Mouse (Mus musculus) CD4-positive helper T cell, adult 2 months (primary cell): ENCODE measurements around the gene Kif2a.
A peak's percentile ranks its signal among the peaks of the same experiment; 100 is the strongest.
"Not testable (repeated sequence)": the region's sequence is repeated elsewhere in the genome, so short reads cannot be mapped to it uniquely, and the experiment has no call there.

Source experiments
- DNase-seq: peaks from one replicate; pipeline ENCODE4 v3.0.0-alpha.2; 2012; ENCODE audit warnings: low read depth, missing footprints, low spot score

Gene Kif2a

DNA sequence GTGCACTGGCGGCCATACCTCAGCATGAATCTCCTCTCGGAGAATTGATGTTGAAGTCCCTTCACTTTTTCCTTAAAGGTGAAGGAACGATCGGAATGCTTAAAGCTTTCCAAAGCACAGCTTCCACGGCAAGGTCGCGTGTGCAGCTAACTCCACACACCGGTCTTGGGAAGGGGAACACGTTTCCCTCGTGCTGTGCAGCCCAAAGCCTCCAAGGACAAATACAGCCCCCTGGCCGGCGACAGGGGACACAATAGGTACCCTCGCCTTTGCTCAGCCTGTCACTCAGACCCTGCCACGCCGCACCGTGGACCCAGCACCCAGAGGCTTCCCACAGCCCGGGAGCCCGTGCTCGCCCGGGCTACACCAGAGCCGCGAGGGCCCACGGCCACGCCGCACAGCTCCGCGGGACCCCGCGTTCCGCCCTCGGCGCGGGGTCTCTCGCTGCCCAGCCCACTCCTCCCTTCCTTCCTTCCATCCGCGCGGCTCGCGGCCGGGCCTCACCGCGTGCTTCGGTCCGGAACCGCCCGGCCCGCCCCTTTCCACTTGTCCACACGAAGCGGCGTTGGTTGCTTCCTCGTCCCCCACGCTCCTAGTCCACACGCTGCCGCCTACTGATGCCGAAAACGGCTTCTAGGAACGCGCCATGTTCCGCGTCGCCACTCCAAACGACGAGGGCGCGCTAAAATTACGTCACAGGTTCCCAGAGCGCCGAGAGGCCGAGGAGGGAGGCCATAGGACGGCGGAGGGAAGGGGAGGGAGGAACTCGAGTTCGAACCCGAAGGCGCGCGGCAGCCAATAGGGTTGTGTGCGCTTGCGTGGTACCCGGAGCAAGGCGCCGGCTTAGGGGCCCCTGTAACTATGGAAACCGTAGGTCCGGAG lies 85.4 kb downstream of the Kif2a start, which contains the start of gene Ipo11:
Ipo11 (minus strand) TSS at position 703 of the 882 bp plus-strand sequence.
- DNase-seq: peak; percentile 95

DNA sequence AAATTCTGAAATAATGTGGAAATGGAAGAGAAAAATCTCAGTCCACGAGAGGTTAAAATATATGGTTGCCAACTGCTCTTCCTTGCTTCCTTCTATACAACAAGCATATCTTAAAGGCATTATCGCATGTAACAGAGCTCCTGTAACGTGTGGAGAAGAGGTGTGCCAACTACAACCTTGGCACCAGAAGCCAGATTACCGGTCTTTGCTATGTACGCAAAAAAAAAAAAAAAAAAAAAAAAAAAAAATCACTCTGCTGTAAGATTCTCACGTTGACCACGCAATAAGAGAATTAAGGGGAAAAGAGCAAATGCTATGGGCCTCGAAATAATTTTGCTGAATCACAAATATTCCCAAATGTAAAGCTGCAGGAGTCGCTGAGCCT lies 86.1 kb downstream of the Kif2a start:
- DNase-seq: no peak

DNA sequence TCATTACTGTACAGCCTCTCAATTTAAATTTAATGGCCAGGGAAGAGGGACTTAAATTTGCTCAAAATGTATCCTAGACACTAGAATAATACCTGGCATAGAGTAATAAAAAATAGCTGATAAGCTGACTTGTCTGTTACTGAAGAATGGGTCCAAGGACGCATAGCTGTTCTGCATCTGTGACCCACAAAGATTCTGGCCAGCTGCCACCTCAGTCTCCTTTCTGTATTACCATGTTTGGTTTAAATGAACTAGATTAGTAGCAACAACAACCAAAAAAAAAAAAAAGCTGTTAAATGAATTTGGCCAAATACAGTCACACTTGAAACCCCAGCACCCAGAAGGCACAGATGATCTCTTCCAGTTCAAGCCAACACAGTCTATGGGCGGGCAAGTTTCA lies 92.7 kb downstream of the Kif2a start:
- DNase-seq: no peak

DNA sequence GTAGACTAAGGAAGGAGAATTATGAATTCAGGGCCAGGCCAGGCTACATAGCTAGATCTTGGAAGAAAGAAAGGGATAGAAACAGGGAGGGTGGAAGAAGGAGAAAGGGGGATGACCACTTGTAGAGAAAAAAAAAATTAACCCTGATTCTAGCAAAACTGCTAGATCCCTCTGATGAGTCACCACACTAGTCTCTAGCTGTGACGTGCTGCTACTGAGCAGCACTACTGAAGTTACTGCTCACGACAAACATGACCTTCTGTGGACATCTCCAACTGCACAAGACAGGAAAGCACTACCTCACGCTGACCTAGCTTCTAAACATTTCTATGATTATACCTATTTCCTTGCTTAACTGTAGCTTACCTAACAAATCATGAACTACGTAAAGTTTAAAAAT lies 93.6 kb downstream of the Kif2a start:
- DNase-seq: no peak

DNA sequence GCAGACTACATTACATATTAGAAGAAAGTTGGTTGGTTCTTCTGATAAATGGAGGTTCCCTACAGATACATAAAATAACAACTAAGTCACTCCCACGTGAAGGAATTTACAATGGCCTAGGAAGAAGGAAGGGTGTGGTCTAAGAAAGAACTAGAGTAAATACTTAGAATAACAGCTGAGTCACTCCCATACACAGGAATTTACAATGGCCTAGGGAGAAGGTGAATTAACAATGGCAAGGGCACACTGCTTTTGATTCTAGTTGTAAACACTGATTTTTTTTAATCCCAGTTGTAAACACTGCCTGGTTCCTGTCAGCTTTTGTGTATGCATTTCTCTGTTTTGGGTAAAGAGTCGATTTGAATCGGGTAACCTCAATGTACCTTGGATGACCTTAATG lies 96.0 kb downstream of the Kif2a start:
- DNase-seq: not testable (repeated sequence)

DNA sequence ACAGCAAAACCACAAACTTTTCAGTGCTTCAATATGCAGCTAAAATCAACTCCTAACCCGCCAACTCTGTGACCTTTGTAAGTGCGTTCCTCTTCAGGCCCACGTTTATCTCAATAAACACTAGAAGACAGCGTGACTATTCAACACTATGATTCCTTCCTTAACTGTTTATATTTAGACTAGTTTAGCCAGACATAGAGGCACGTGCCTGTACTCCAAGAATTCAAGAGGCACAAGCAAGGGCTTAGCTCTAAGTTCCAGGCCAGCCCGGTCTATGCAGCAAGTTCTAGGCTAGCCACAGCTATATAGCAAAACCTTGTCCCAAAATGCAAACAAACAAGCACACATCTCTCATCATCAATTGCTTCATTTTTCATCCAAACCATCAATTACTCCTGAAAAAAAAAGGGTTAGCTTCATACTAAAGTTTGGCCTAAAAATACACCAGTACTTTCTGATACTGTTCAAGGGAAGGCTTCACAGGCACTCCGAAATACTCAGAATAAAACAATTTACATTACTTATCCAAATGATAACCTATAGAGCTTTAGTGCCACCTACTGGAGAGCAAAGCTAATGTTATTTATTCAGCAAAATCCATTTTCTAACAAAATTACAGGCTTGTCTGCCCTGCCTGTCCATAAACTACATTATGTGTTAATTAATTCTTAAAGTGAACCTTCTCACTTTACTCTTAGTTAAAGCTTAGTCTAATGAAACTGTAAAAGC lies 103.4 kb downstream of the Kif2a start:
- DNase-seq: peak; percentile 41

DNA sequence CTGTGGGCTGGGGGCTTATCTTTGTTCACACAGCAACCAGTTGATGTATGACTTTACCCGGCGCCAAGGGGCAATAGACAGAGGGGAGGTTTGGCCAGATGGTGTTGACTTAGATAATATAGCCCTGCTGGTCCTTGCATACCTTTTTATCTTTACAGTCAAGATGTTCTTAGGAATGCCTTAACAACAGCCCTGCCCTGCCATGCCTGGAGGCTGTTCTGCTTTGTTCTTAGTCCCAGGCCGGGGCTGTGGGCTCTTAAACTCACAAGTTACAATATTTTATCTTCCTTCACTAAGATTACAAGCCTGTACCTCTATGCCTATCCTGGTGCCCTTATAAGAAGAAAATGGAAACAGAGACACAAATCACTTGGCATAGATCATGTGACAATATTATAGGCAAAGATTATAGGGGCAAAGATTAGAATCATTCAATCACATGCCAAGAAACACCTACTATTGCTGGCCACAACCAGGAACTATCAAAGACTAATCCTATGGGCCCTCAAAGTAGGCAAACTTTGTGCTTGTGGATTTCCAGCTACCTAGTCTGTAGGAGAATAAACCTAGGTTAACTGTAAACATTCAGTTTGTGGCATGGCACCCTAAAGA lies 108.7 kb downstream of the Kif2a start:
- no peak for DNase-seq

DNA sequence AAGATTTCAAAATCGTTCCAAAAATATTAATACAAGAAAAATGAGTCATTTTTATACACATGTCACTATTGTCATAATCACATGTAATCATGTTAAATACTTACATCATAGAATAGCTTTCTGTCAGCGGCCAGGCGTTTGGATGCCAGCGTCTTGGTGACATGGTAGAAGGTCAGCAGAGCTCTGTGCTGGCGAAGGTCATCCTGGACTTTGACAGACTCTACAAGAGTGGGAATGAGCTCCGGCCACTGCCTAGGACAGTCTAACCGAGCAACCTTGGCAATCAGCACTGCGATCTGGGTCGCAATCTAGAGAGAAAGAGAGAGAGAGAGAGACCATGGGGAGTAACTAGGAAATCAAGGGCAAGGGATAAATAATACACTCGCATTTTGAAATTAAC lies 111.8 kb downstream of the Kif2a start:
- DNase-seq: no peak
